Mouse (Mus musculus) small intestine, adult 2 months (tissue): ENCODE measurements around the gene Aurkb. TPM values are rescaled to one million over a fixed set of nuclear protein-coding genes. Genes with fewer than 3 reads are reported as not detected.
A peak's percentile ranks its signal among the peaks of the same experiment; 100 is the strongest.

ENCODE experiments used
- H3K27ac ChIP-seq: fragments of 200-500 bp; 2 replicates; pipeline ENCODE4 v1.5.1; 2012; ENCODE audit warnings: low read depth, low read length, control low read depth, inconsistent platforms; ENCODE audit not compliant: insufficient read depth
- H3K27me3 ChIP-seq: fragments of 200-500 bp; 2 replicates; pipeline ENCODE4 v1.6.1; 2012; ENCODE audit warnings: mild to moderate bottlenecking, moderate library complexity, low read length, inconsistent platforms; ENCODE audit not compliant: control insufficient read depth, insufficient read depth
- H3K36me3 ChIP-seq: fragments of 200-500 bp; 2 replicates; pipeline ENCODE4 v1.6.1; 2012; ENCODE audit warnings: mild to moderate bottlenecking, low read length, control low read depth, inconsistent platforms; ENCODE audit not compliant: control insufficient read depth, insufficient read depth
- H3K4me1 ChIP-seq: fragments of 200-500 bp; 2 replicates; pipeline ENCODE4 v1.6.1; 2012; ENCODE audit warnings: low read length, inconsistent platforms, mixed read lengths; ENCODE audit not compliant: control insufficient read depth, insufficient read depth, insufficient read length
- H3K4me3 ChIP-seq: fragments of 200-500 bp; 2 replicates; pipeline ENCODE4 v1.5.1; 2012; ENCODE audit warnings: low read depth, mild to moderate bottlenecking, control low read depth, inconsistent platforms, low read length, moderate library complexity
- CTCF ChIP-seq: fragments of 200-500 bp; IDR thresholded peaks from 2 replicates; pipeline ENCODE4 v1.5.1; 2012; ENCODE audit warnings: low read depth, mild to moderate bottlenecking, control low read depth, inconsistent platforms, low read length, moderate library complexity, mixed read lengths; ENCODE audit not compliant: insufficient replicate concordance, insufficient read length; ENCODE audit errors: extremely low read depth
- POLR2A ChIP-seq: fragments of 200-500 bp; IDR thresholded peaks from 2 replicates; pipeline ENCODE4 v1.6.1; 2012; ENCODE audit warnings: low read depth, mild to moderate bottlenecking, control low read depth, inconsistent platforms, low read length, moderate library complexity
- WGBS: fragments of 180-500 bp; shearing (Covaris S2); methylation state at CpG from one replicate; pipeline ENCODE4 v1.1.7; 2018; 5-methylcytosine and 5-hydroxymethylcytosine counted together
- polyA plus RNA-seq: library from polyadenylated mRNA; depleted of rRNA; stranded (reverse); fragments of >200 nt; gene quantifications from 2 replicates; pipeline ENCODE4 v1.2.3, GENCODE M21; 2012

Aurkb gene
- polyA plus RNA-seq, 1 experiment = 30.8 TPM

- H3K27me3 ChIP-seq = no peaks in the 10 kb centered on the region
- no peaks in the 10 kb centered on the region for H3K36me3 ChIP-seq
- 79% methylated on average over 5 of the region's 5 CpGs for WGBS
- no peak for TF ChIP-seq CTCF
- no peak overlapping the region for H3K27ac ChIP-seq
- no peak overlapping the region for H3K4me3 ChIP-seq
- H3K4me1 ChIP-seq = peaks cover 11% of the 10 kb centered on the region; the same call in 1 of the 2 replicates
These were observed 31.1 kb downstream of the Aurkb start for GRCm38 (mm10) chr11:69076572-69076971.

GRCm38 (mm10) chr11:69077316-69077715 lies 31.9 kb downstream of the Aurkb start:
- Histone ChIP-seq H3K4me3 (no peak overlapping the region), H3K4me1 (peaks cover 11% of the 10 kb centered on the region; the same call in 1 of the 2 replicates), H3K27ac (no peak overlapping the region), H3K36me3 (no peaks in the 10 kb centered on the region), H3K27me3 (no peaks in the 10 kb centered on the region)
- no peak for TF ChIP-seq CTCF
- no peak for TF ChIP-seq POLR2A
- 83% methylated on average over 9 of the region's 9 CpGs for WGBS

GRCm38 (mm10) chr11:69078041-69078440 lies 32.6 kb downstream of the Aurkb start:
- peaks cover 11% of the 10 kb centered on the region; the same call in 1 of the 2 replicates for H3K4me1 ChIP-seq
- H3K27me3 ChIP-seq = no peaks in the 10 kb centered on the region
- WGBS = 80% methylated on average over 6 of the region's 6 CpGs
- H3K4me3 ChIP-seq = no peak overlapping the region
- TF ChIP-seq CTCF (no peak), POLR2A (no peak)
- H3K36me3 ChIP-seq = no peaks in the 10 kb centered on the region
- H3K27ac ChIP-seq = no peak overlapping the region

GRCm38 (mm10) chr11:69078805-69079438 lies 33.5 kb downstream of the Aurkb start:
- Histone ChIP-seq H3K4me3 (no peak overlapping the region), H3K27ac (0 out of 2 replicates have a peak overlapping the region, but pooled peaks have one; percentile 50), H3K36me3 (no peaks in the 10 kb centered on the region), H3K27me3 (no peaks in the 10 kb centered on the region), H3K4me1 (peaks cover 11% of the 10 kb centered on the region; the same call in 1 of the 2 replicates)
- 62% methylated on average over 5 of the region's 5 CpGs for WGBS
- TF ChIP-seq POLR2A (no peak), CTCF (no peak)

GRCm38 (mm10) chr11:69080102-69080854 lies 34.8 kb downstream of the Aurkb start:
- no peak for TF ChIP-seq POLR2A
- no peak for TF ChIP-seq CTCF
- no peaks in the 10 kb centered on the region for H3K27me3 ChIP-seq
- no peak overlapping the region for H3K4me3 ChIP-seq
- WGBS = 39% methylated on average over 15 of the region's 15 CpGs
- peaks cover 11% of the 10 kb centered on the region; the same call in 1 of the 2 replicates for H3K4me1 ChIP-seq
- H3K36me3 ChIP-seq = no peaks in the 10 kb centered on the region
- no peak overlapping the region for H3K27ac ChIP-seq

- H3K27ac ChIP-seq = no peak overlapping the region
- 83% methylated on average over 8 of the region's 8 CpGs for WGBS
- no peak for TF ChIP-seq POLR2A
- TF ChIP-seq CTCF = no peak
These were observed 35.4 kb downstream of the Aurkb start for GRCm38 (mm10) chr11:69080855-69081222.

GRCm38 (mm10) chr11:69081613-69082012 lies 36.2 kb downstream of the Aurkb start:
- H3K27ac ChIP-seq = no peak overlapping the region
- TF ChIP-seq POLR2A = no peak
- TF ChIP-seq CTCF = no peak
- peaks cover 11% of the 10 kb centered on the region; the same call in 1 of the 2 replicates for H3K4me1 ChIP-seq
- 80% methylated on average over 7 of the region's 7 CpGs for WGBS
- no peaks in the 10 kb centered on the region for H3K27me3 ChIP-seq
- no peaks in the 10 kb centered on the region for H3K36me3 ChIP-seq
- H3K4me3 ChIP-seq = no peak overlapping the region

More at GRCm38 (mm10) chr11:69080855-69081222, 35.4 kb downstream of the Aurkb start:
- no peaks in the 10 kb centered on the region for H3K27me3 ChIP-seq
- peaks cover 11% of the 10 kb centered on the region; the same call in 1 of the 2 replicates for H3K4me1 ChIP-seq
- H3K4me3 ChIP-seq = no peak overlapping the region
- no peaks in the 10 kb centered on the region for H3K36me3 ChIP-seq
